Mouse (Mus musculus): Measurements from ENCODE around the gene Dcaf7.

DNA sequence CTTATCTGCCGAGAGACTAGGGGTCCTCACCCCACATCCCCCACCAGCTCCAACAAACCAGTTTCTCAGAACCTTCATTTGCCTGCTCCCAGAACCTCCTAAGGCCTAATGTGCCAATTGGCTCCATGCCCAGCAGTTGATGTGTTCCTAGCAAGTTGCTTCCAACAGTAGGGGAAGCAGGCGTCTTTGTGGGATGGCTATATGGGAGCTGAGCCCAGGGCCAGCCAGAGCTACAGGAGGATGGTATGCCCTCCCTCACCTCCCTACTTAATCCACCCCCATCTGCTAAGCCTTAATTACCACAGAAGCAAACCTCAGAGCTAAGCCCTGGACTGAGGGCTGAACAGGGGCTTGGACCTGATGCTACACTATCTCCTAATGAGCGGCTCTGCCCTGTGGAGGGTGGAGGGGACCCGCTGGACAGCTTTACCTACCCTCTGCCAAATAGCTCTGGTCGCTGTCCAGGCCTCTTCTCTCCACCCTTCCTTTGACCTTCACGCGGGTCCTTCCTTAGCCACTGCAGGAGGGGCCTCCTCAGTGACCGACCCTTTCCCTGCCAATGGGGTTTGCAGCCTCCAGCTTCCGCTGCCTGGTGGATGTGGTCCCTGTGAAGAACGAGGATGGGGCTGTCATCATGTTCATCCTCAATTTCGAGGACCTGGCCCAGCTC lies 23.0 kb upstream of the Dcaf7 start:
- TF ChIP-seq POLR2A (IDR thresholded peaks at IDR 0.05; ENCODE audit: low read depth, low read length) (no peak), CTCF (IDR thresholded peaks at IDR 0.05; ENCODE audit: extremely low read depth, insufficient read depth, insufficient read length, insufficient replicate concordance) (no peak)
